Mouse (Mus musculus): ENCODE measurements around the gene Lrrfip2. TPM values are rescaled to one million over a fixed set of nuclear protein-coding genes. Genes with fewer than 3 reads are reported as not detected.

The Lrrfip2 gene
- polyA plus RNA-seq, 1 experiment from 2014 or later: 18.5 TPM

GRCm38 (mm10) chr9:111159562-111159961 lies 42.2 kb downstream of the Lrrfip2 start:
- H3K9ac ChIP-seq (replicated peaks): no peak overlapping the region
- no peak for TF ChIP-seq EP300 (IDR thresholded peaks at IDR 0.05; ENCODE audit: low read depth)
- TF ChIP-seq CTCF (IDR thresholded peaks at IDR 0.05; ENCODE audit: low read depth): no peak
- H3K4me2 ChIP-seq (ENCODE audit: low read depth, low read length): no peak overlapping the region
- no peak overlapping the region for H3K4me3 ChIP-seq (ENCODE audit: low read depth, low read length)
- H3K27ac ChIP-seq (ENCODE audit: low read depth): no peak overlapping the region
- 83% methylated on average over 1 of the region's 1 CpGs for WGBS (ENCODE audit: insufficient replicate concordance)
- no peaks in the 10 kb centered on the region for H3K4me1 ChIP-seq (ENCODE audit: insufficient read depth)
- no peaks in the 10 kb centered on the region for H3K9me3 ChIP-seq (ENCODE audit: low read length)
- H3K27me3 ChIP-seq (ENCODE audit: insufficient read depth, low read length): no peaks in the 10 kb centered on the region
- ATAC-seq: no peak
- peaks cover 15% of the 10 kb centered on the region; the same call in 1 of the 2 replicates for H3K36me3 ChIP-seq (replicated peaks; ENCODE audit: insufficient read depth, low read length)
- DNase-seq: no peak

- H3K4me3 ChIP-seq (ENCODE audit: low read depth, low read length): no peak overlapping the region
- DNase-seq (no peak), ATAC-seq (no peak)
- no peak for TF ChIP-seq CTCF (IDR thresholded peaks at IDR 0.05; ENCODE audit: low read depth)
- TF ChIP-seq EP300 (IDR thresholded peaks at IDR 0.05; ENCODE audit: low read depth): no peak
- H3K9me3 ChIP-seq (ENCODE audit: low read length): no peaks in the 10 kb centered on the region
- H3K36me3 ChIP-seq (replicated peaks; ENCODE audit: insufficient read depth, low read length): peaks cover 15% of the 10 kb centered on the region; the same call in 1 of the 2 replicates
- H3K27me3 ChIP-seq (ENCODE audit: insufficient read depth, low read length): no peaks in the 10 kb centered on the region
- H3K9ac ChIP-seq (replicated peaks): no peak overlapping the region
- WGBS (ENCODE audit: insufficient replicate concordance): 66% methylated on average over 14 of the region's 14 CpGs
- H3K4me2 ChIP-seq (ENCODE audit: low read depth, low read length): no peak overlapping the region
- no peak overlapping the region for H3K27ac ChIP-seq (ENCODE audit: low read depth)
- no peaks in the 10 kb centered on the region for H3K4me1 ChIP-seq (ENCODE audit: insufficient read depth)
Observed at GRCm38 (mm10) chr9:111161213-111161612, 43.8 kb downstream of the Lrrfip2 start.

- H3K4me2 ChIP-seq (ENCODE audit: low read depth, low read length): no peak overlapping the region
- no peaks in the 10 kb centered on the region for H3K9me3 ChIP-seq (ENCODE audit: low read length)
- DNase-seq: no peak
- peaks cover 12% of the 10 kb centered on the region for H3K36me3 ChIP-seq (replicated peaks; ENCODE audit: insufficient read depth, low read length)
- WGBS (ENCODE audit: insufficient replicate concordance): 49% methylated on average over 4 of the region's 4 CpGs
- peaks cover 5% of the 10 kb centered on the region; the same call in 1 of the 2 replicates for H3K4me1 ChIP-seq (ENCODE audit: insufficient read depth)
- H3K27me3 ChIP-seq (ENCODE audit: insufficient read depth, low read length): no peaks in the 10 kb centered on the region
- no peak overlapping the region for H3K27ac ChIP-seq (ENCODE audit: low read depth)
- TF ChIP-seq EP300 (IDR thresholded peaks at IDR 0.05; ENCODE audit: low read depth): no peak
- TF ChIP-seq CTCF (IDR thresholded peaks at IDR 0.05; ENCODE audit: low read depth): no peak
- no peak for ATAC-seq
- no peak overlapping the region for H3K9ac ChIP-seq (replicated peaks)
- H3K4me3 ChIP-seq (ENCODE audit: low read depth, low read length): no peak overlapping the region
Observed at GRCm38 (mm10) chr9:111166612-111167011, 49.2 kb downstream of the Lrrfip2 start.

GRCm38 (mm10) chr9:111170430-111170829 lies 53.0 kb downstream of the Lrrfip2 start:
- 49% methylated on average over 3 of the region's 3 CpGs for WGBS (ENCODE audit: insufficient replicate concordance)

GRCm38 (mm10) chr9:111174071-111174470 lies 56.7 kb downstream of the Lrrfip2 start:
- no peaks in the 10 kb centered on the region; the same call in 1 of the 2 replicates for H3K4me1 ChIP-seq (ENCODE audit: insufficient read depth)
- H3K9ac ChIP-seq (replicated peaks): no peak overlapping the region
- no peak overlapping the region for H3K4me2 ChIP-seq (ENCODE audit: low read depth, low read length)
- H3K27me3 ChIP-seq (ENCODE audit: insufficient read depth, low read length): no peaks in the 10 kb centered on the region
- 0 out of 2 replicates have a peak overlapping the region, but pooled peaks have one; percentile 3 for H3K27ac ChIP-seq (ENCODE audit: low read depth)
- WGBS (ENCODE audit: insufficient replicate concordance): 49% methylated on average over 5 of the region's 5 CpGs
- no peaks in the 10 kb centered on the region for H3K9me3 ChIP-seq (ENCODE audit: low read length)
- DNase-seq: no peak
- H3K36me3 ChIP-seq (replicated peaks; ENCODE audit: insufficient read depth, low read length): no peaks in the 10 kb centered on the region
- ATAC-seq: peak; percentile 77
- no peak overlapping the region for H3K4me3 ChIP-seq (ENCODE audit: low read depth, low read length)
- TF ChIP-seq CTCF (IDR thresholded peaks at IDR 0.05; ENCODE audit: low read depth): no peak
- TF ChIP-seq EP300 (IDR thresholded peaks at IDR 0.05; ENCODE audit: low read depth): no peak

More at GRCm38 (mm10) chr9:111170430-111170829, 53.0 kb downstream of the Lrrfip2 start:
- Histone ChIP-seq H3K4me1 (ENCODE audit: insufficient read depth) (peaks cover 5% of the 10 kb centered on the region; the same call in 1 of the 2 replicates), H3K9me3 (ENCODE audit: low read length) (no peaks in the 10 kb centered on the region), H3K27me3 (ENCODE audit: insufficient read depth, low read length) (no peaks in the 10 kb centered on the region), H3K36me3 (replicated peaks; ENCODE audit: insufficient read depth, low read length) (no peaks in the 10 kb centered on the region; the same call in 1 of the 2 replicates), H3K27ac (ENCODE audit: low read depth) (no peak overlapping the region), H3K4me3 (ENCODE audit: low read depth, low read length) (no peak overlapping the region), H3K4me2 (ENCODE audit: low read depth, low read length) (no peak overlapping the region), H3K9ac (replicated peaks) (no peak overlapping the region)
- DNase-seq (no peak), ATAC-seq (no peak)
- TF ChIP-seq CTCF (IDR thresholded peaks at IDR 0.05; ENCODE audit: low read depth): no peak
- no peak for TF ChIP-seq EP300 (IDR thresholded peaks at IDR 0.05; ENCODE audit: low read depth)

GRCm38 (mm10) chr9:111178971-111179370 lies 61.6 kb downstream of the Lrrfip2 start:
- Histone ChIP-seq H3K27me3 (ENCODE audit: insufficient read depth, low read length) (no peaks in the 10 kb centered on the region), H3K4me3 (ENCODE audit: low read depth, low read length) (no peak overlapping the region), H3K9ac (replicated peaks) (no peak overlapping the region), H3K9me3 (ENCODE audit: low read length) (no peaks in the 10 kb centered on the region), H3K36me3 (replicated peaks; ENCODE audit: insufficient read depth, low read length) (peaks cover 8% of the 10 kb centered on the region; the same call in 1 of the 2 replicates), H3K4me1 (ENCODE audit: insufficient read depth) (no peaks in the 10 kb centered on the region; the same call in 1 of the 2 replicates), H3K27ac (ENCODE audit: low read depth) (no peak overlapping the region), H3K4me2 (ENCODE audit: low read depth, low read length) (no peak overlapping the region)
- DNase-seq (no peak), ATAC-seq (no peak)
- 86% methylated on average over 5 of the region's 5 CpGs for WGBS (ENCODE audit: insufficient replicate concordance)
- TF ChIP-seq EP300 (IDR thresholded peaks at IDR 0.05; ENCODE audit: low read depth): no peak
- TF ChIP-seq CTCF (IDR thresholded peaks at IDR 0.05; ENCODE audit: low read depth): no peak
